Mouse (Mus musculus): ENCODE data around the gene Lrrc3c.
"Not testable (repeated sequence)": the region's sequence is repeated elsewhere in the genome, so short reads cannot be mapped to it uniquely, and the experiment has no call there.

Gene Lrrc3c

GRCm38 (mm10) chr11:98586087-98586891, 11.8 kb upstream of the Lrrc3c start:
- DNase-seq: peak; percentile 55

GRCm38 (mm10) chr11:98586892-98587563, 11.1 kb upstream of the Lrrc3c start, which contains the start of gene Ormdl3:
Ormdl3 (minus strand) TSS chr11:98587368.
- peak; percentile 95 for DNase-seq

- DNase-seq: peak; percentile 68
These were observed 10.2 kb upstream of the Lrrc3c start for GRCm38 (mm10) chr11:98587684-98588546.

- DNase-seq: no peak
These were observed 9.2 kb upstream of the Lrrc3c start for GRCm38 (mm10) chr11:98588833-98589281.

GRCm38 (mm10) chr11:98589306-98589705, 8.8 kb upstream of the Lrrc3c start:
- DNase-seq: no peak

GRCm38 (mm10) chr11:98590548-98591445, 7.3 kb upstream of the Lrrc3c start:
- DNase-seq: peak; percentile 60

GRCm38 (mm10) chr11:98595021-98595420, 3.1 kb upstream of the Lrrc3c start:
- DNase-seq: no peak

- no peak for DNase-seq
These were observed 2.6 kb upstream of the Lrrc3c start for GRCm38 (mm10) chr11:98595473-98595872.

GRCm38 (mm10) chr11:98595955-98596354, 2.1 kb upstream of the Lrrc3c start:
- DNase-seq: no peak

- no peak for DNase-seq
These were observed 728 bp upstream of the Lrrc3c start for GRCm38 (mm10) chr11:98597363-98597762.

- DNase-seq: peak; percentile 75
These were observed 780 bp downstream of the Lrrc3c start for GRCm38 (mm10) chr11:98598851-98599290.

GRCm38 (mm10) chr11:98599291-98599690, 1.2 kb downstream of the Lrrc3c start:
- no peak for DNase-seq

GRCm38 (mm10) chr11:98602090-98602690, 4.1 kb downstream of the Lrrc3c start:
- DNase-seq: no peak

- DNase-seq: no peak
These were observed 5.9 kb downstream of the Lrrc3c start for GRCm38 (mm10) chr11:98603953-98604352.

- DNase-seq: not testable (repeated sequence)
These were observed 6.8 kb downstream of the Lrrc3c start for GRCm38 (mm10) chr11:98604911-98605310.

- no peak for DNase-seq
These were observed 8.7 kb downstream of the Lrrc3c start for GRCm38 (mm10) chr11:98606763-98607162.

- DNase-seq: no peak
These were observed 22.7 kb downstream of the Lrrc3c start for GRCm38 (mm10) chr11:98620791-98621190.

- DNase-seq: not testable (repeated sequence)
These were observed 25.9 kb downstream of the Lrrc3c start for GRCm38 (mm10) chr11:98623981-98624380.

GRCm38 (mm10) chr11:98624381-98624780, 26.3 kb downstream of the Lrrc3c start:
- DNase-seq: not testable (repeated sequence)

- DNase-seq: no peak
These were observed 27.7 kb downstream of the Lrrc3c start, which contains the start of the genes Gm12355 and Gsdma3 for GRCm38 (mm10) chr11:98625611-98626410. Gm12355 (minus strand) TSS chr11:98625661. Gsdma3 (plus strand) TSS chr11:98626360.

Measured in cerebellum, adult 11-12 months (tissue).